Mouse (Mus musculus) left cerebral cortex, postnatal 14 days (tissue): ENCODE measurements around the gene Il12rb1. TPM values are rescaled to one million over a fixed set of nuclear protein-coding genes. Genes with fewer than 3 reads are reported as not detected.

Experiments
- DNase-seq, 2 experiments: peaks; one replicate each; pipeline ENCODE4 v3.0.0; 2021 to 2022; ENCODE audit warnings: low spot score in 2 of 2, mixed read lengths in 1 of 2
- intact Hi-C: fragments of 180-260 bp; cut with DNase I; formaldehyde crosslinking; loops from one replicate; pipeline ENCODE4 v1.15.1; 2025
- long read RNA-seq, 2 experiments: library from polyadenylated mRNA; stranded (forward); transcript quantifications; one replicate each; pipeline ENCODE4 v2.0.0; 2021
- total RNA-seq, 2 experiments: library from RNA; stranded (reverse); gene quantifications; 2 replicates each; pipeline ENCODE4 v1.2.3; 2021

Gene Il12rb1
- 1 to 10 TPM; 1.2 TPM for total RNA-seq
- long read RNA-seq, experiment 1, partial matches to known transcripts = 0 of 2 reads
- long read RNA-seq, experiment 1, other reads (novel, unspliced or antisense) = 1 of 2 reads
- long read RNA-seq, experiment 2 = 0 reads

GRCm38 (mm10) chr8:70808239-70808638 is at the start of gene Il12rb1:
Il12rb1 (plus strand) TSS chr8:70808449.
- DNase-seq = no peak

DNA sequence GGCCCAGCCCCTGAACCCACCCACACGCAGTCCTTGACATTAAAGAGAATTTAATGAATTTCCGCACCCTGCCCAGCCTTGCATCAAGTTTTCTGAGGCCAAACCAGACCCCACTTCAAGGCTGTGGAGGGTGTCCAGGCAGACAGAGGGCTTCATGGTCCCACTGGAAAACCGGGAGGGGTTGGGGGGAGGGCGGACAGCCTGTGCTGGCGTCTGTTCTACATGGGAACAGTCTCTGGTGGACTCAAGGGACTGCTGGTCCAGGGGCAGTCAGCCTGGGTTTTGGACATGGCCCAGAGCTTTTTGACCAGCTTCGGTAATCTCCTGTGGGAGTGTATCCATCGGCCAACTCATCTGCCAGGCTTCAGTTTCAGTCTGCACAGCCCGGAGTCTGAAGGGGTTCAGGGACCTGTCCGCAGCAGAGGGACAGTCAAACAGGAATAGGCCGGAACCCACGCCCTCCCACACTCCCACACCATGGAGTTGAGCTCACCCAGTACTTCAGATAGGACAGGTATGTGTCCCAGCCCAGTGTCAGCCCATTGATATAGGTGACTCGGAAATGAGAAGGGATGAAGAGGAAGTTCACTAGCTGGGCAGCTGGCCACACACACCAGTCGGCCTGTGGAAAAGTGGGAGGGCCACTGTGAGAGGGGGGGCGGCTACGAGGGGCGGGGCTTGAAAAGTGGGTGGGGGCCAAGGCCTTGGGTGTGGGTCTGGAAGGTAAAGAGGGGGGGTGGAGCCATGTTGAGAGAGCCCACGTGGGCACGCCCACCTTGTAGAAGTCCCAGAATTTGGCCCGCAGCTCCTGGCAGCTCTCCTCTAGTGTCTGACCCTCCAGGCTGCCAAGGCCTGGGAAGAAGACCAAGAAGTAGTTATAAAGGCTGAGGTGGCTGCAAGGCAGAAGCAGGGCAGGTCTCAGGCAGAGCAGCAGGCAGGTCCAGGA is 49.4 kb upstream of the Il12rb1 start:
- DNase-seq = peak in 1 of 2 experiments; percentile 31
- intact Hi-C loops = loop anchor here (10.0 kb wide), 1 partner anchor 54 kb away; the partner anchor contains the start of gene Iqcn

More at GRCm38 (mm10) chr8:70808239-70808638, at the start of gene Il12rb1:
- intact Hi-C loops = no loop called here

DNA sequence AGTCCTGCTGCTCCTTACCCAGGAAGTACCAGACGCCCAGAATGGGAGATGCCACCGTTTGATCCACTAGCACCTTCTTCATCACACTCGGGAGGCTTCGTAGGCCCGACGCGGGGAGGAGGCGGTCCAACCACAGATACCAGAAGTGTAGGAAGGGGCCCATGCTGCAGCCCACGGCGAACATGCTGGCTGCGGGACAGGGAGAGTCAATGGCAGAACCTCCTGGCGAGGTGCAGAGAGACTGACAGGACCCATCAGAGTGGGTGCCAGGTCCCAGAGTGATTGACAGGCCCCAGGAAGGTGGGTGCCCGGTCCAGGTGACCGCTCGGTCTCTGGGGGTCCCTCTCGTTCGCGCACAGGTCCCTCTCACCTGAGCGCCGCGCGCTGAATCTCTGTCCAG is 47.9 kb upstream of the Il12rb1 start:
- intact Hi-C loops = no loop called here
- no peak for DNase-seq

- intact Hi-C loops = no loop called here
- peak; percentile 97 to 99 for DNase-seq
Measured at GRCm38 (mm10) chr8:70760775-70761406, 47.4 kb upstream of the Il12rb1 start, which contains the start of gene Mpv17l2. Mpv17l2 (minus strand) TSS chr8:70760946.

- intact Hi-C loops = no loop called here
- DNase-seq = no peak
Measured at GRCm38 (mm10) chr8:70762118-70762517, 46.1 kb upstream of the Il12rb1 start.

DNA sequence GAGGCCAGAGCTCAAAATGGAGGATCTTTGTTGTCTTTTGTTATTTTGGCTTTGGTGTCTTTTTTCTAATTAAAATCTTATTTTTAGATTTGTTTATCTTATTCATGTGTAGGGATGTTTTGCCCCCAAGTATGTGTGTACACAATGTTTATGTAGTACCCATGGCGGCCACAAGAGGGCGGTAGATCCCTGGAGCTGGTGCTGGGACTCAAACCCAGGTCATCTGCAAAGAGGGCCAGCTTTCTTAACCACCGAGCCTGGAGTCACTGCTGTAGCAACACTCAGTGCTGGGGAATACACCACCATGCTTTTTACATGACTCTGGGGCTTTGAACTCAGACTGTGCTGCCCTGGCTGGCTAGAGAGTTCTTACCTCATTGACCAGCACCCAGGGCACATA is 44.9 kb upstream of the Il12rb1 start:
- peak in 1 of 2 experiments; percentile 63 for DNase-seq
- intact Hi-C loops = no loop called here

DNA sequence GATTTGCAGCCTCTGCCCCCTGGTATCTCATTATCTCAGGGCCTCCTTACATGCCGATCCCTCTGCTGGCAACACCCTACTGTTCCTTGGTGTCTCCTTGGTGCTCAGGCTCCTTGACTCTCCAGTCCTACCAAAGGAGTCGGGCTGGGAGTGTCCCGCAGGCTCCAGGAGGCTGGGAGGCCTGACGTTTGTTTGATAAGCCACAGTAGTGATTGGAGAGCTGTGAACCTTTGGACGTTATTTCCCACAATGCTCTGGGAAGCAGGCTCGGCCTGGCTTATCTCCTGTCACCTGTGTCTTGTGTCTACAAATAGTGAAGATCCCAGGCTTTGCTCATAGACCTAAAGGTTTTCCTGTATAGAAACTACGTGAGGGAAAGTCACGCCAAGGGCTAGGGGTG is 44.2 kb upstream of the Il12rb1 start:
- intact Hi-C loops = no loop called here
- DNase-seq = no peak

GRCm38 (mm10) chr8:70764676-70765075 is 43.6 kb upstream of the Il12rb1 start:
- DNase-seq = no peak
- intact Hi-C loops = loop anchor here (5.0 kb wide), 1 partner anchor 78 kb away; no protein-coding TSS in a partner anchor

- intact Hi-C loops = loop anchor here (5.0 kb wide), 1 partner anchor 77 kb away; no protein-coding TSS in a partner anchor
- no peak for DNase-seq
Measured at GRCm38 (mm10) chr8:70765329-70765728, 42.9 kb upstream of the Il12rb1 start.

DNA sequence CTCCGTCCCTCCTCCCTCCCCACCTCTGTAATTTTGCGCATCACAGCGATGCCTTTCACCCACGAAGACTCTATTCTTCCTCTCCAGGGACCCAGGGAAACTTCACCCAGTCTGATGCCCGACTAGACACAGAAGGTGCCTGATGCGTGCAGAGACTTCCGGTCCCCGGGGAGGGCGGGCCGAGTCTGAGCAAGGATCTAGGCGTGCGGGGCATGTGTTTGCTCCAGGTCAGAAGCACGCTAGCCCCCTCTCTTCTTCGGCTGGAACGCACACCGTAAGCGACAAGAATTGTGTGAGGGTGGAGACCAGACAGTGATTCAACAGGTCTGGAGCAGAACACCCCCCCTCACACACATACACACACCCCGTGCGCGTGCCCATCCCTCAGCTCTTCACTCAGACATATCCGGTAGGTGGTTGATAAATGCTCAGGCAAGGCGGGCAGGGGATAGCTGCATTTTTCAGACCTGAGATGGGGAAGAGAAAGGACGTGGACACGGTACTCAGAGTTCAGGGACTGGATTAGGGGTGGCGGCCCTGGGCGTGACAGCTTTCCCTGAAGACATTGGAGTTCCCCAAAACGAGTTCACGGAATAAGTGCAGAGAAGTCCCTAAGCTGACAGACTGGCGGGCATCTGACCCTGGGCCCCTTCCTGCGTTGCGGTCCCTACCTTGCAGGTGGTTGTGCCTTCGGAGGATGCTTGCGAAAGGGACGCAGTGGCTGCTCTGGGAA is 42.2 kb upstream of the Il12rb1 start:
- intact Hi-C loops = loop anchor here (5.0 kb wide), 1 partner anchor 76 kb away; no protein-coding TSS in a partner anchor
- no peak for DNase-seq

DNA sequence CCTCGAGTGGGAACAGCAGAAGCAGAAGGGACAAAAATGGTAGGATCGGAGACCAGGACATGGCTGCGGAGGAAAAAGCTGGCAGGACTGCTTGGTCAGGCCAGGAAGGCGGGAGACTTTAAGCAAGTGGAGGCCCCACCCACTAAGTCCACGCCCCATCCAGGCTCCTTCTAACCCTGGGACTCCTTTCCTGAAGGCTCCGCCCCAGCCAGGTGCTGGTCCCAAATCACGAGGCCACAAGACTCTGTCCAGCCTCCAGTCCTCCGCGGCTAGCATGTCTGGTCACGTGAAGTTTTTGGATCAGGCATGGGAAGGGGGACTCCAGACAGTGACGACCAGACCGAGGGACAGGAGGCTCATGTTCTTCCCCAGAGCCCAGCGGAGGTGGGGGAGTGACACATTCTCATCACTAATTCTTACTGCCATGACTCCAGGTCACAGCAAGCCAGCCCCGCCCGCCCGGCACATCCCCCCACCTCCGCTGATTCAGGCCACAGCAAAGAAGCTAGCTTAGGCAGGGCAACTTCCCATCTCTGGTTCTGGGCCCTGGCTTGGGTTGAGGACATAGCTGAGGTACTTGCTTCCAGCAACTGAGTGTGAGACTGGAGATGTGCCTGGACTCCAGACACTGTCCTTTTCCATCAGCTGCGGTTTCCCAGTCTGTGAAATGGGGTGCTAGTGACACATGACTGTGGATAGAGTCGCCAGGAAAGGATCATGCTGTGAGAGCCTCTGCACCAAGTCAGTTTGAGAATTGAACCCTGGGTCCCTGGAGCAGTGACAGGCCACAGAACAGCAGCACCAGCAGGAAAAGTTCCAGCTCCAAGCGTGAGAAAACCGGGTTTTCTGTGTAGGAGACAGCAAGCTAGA is 41.4 kb upstream of the Il12rb1 start:
- intact Hi-C loops = loop anchor here (5.0 kb wide), 1 partner anchor 75 kb away; no protein-coding TSS in a partner anchor
- DNase-seq = no peak

GRCm38 (mm10) chr8:70767503-70767902 is 40.7 kb upstream of the Il12rb1 start:
- DNase-seq = no peak
- intact Hi-C loops = loop anchor here (5.0 kb wide), 1 partner anchor 75 kb away; no protein-coding TSS in a partner anchor

DNA sequence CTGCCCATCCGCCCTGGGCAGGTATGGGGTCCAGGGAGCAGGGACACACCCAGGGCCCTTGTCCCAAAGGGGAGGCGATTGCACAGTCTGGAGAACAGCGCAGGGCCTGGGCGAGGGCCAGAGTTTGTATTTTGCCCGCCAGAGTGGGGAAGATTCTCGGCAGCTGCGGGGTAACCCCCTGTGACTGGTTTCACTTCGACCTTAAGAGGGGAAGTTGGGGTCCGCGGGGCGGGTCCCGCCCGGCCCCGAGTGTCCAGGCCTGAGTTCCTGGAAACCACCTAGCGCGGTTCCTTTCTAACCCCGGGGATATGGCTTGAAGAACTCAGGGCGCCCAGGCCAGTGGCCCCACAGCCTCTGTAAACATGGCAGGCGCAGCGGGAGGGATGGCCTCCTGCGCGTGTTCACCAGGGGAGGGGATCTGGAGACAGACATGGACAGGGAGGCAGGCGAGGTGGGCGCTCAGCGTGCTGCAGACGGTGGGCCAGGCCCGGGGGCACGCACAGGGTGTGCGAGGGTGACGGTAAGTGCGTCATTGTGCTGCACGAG is 39.9 kb upstream of the Il12rb1 start:
- intact Hi-C loops = loop anchor here (5.0 kb wide), 1 partner anchor 74 kb away; no protein-coding TSS in a partner anchor
- DNase-seq = peak in 1 of 2 experiments; percentile 52

DNA sequence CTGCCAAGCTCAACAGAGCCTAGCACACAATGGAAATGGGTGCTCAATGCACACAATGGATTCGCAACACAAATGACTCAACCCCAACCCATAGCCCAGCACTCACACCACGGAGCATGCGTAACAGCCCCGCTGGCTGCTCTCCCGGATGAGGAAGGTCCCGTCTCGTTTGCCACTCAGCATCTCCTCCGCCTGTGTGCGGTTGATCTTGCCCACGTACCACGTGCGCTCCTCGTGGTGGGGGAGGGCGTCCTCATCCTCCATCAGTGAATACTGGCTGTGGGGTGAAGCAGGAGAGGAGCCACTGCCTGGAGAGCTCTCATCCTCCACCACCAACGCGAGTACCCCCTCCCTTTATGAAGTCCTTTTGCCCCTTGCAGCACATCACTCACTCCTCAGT is 39.3 kb upstream of the Il12rb1 start:
- intact Hi-C loops = loop anchor here (5.0 kb wide), 1 partner anchor 73 kb away; no protein-coding TSS in a partner anchor
- DNase-seq = no peak

- intact Hi-C loops = loop anchor here (5.0 kb wide), 1 partner anchor 73 kb away; no protein-coding TSS in a partner anchor
- peak; percentile 98 for DNase-seq
Measured at GRCm38 (mm10) chr8:70769359-70769758, 38.9 kb upstream of the Il12rb1 start.

DNA sequence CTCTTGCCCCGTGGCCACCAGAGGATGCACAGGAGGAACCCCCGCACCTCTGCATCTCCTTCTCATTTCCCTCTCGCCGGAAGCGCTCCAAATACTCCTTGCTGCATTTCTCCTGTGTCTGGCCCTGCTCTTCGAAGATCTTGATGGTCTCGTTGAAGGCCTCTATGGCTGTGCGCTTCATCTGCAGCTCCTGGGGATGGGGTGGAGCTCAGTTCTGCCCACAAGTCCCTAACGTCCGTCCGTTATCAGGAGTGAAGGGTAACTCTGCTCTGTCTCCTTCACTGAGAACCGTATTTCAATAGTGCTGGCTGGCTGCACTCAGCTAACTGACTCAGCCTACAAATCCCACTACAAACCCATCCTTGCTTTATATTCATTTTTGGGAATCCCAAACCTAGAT is 38.4 kb upstream of the Il12rb1 start:
- no peak for DNase-seq
- intact Hi-C loops = loop anchor here (5.0 kb wide), 1 partner anchor 72 kb away; no protein-coding TSS in a partner anchor

DNA sequence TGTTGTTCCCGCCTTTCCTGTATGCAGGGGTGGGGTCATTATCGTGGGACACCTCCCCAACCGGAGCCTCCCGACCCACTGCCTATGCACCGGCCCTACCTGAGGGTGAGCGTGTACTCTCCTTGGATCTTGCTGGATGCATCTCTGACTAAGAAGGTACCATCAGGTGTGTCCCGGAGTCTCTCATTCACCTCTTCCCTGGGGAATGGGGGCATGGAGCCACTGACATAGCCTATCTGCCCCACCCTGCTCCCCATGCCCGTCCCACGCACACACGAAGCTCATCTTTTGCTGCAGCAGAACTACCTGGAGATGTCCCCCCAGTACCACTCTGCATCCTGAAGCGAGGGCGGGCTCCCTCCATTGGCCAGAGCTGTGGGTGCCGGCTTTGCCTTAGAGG is 37.5 kb upstream of the Il12rb1 start:
- no peak for DNase-seq
- intact Hi-C loops = no loop called here

DNA sequence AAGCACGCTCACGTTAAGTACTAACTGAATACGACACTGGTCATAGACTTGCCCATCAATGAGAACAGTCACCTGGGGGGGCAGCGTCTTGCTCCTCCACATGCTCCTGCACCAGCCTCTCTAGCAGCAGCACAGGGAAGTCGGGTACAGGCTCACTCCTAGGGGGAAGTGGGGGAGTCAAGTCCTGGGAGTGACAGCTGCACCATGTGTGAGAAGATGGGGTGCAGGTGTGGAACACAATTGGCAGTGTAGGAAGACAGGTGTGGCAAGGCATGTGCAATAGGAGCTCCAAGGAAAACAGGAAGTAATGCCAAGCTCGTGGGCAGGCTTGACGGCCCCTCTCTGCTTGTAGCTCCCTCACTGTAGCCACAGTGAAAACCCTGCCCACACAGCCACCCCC is 37.0 kb upstream of the Il12rb1 start:
- intact Hi-C loops = no loop called here
- no peak for DNase-seq
